Mouse (Mus musculus) intestine, embryonic 15.5 days (tissue): ENCODE results near the gene Lin54. TPM values are rescaled to one million over a fixed set of nuclear protein-coding genes. Genes with fewer than 3 reads are reported as not detected.

ENCODE experiments used
- ATAC-seq: fragments of 200-750 bp; cut with Nextera tagmentation; 2 replicates; pipeline ENCODE4 v1.8.0; 2017; ENCODE audit warnings: moderate TSS enrichment, moderate library complexity
- H3K27ac ChIP-seq: fragments of 300-500 bp; sonication (generic); 2 replicates; pipeline ENCODE4 v1.5.1; 2015; ENCODE audit warnings: mild to moderate bottlenecking, inconsistent platforms
- H3K27me3 ChIP-seq: fragments of 300-500 bp; sonication (generic); replicated peaks from 2 replicates; pipeline ENCODE4 v1.6.1; 2015; ENCODE audit warnings: inconsistent platforms
- H3K36me3 ChIP-seq: fragments of 300-500 bp; sonication (generic); 2 replicates; pipeline ENCODE4 v1.6.1; 2015; ENCODE audit warnings: inconsistent platforms
- H3K4me1 ChIP-seq: fragments of 300-500 bp; sonication (generic); replicated peaks from 2 replicates; pipeline ENCODE4 v1.6.1; 2015; ENCODE audit warnings: inconsistent platforms
- H3K4me2 ChIP-seq: fragments of 300-500 bp; sonication (generic); replicated peaks from 2 replicates; pipeline ENCODE4 v1.6.1; 2015; ENCODE audit warnings: mild to moderate bottlenecking, inconsistent platforms
- H3K4me3 ChIP-seq: fragments of 300-500 bp; sonication (generic); replicated peaks from 2 replicates; pipeline ENCODE4 v1.5.1; 2015; ENCODE audit warnings: inconsistent platforms
- H3K9ac ChIP-seq: fragments of 300-500 bp; sonication (generic); 2 replicates; pipeline ENCODE4 v1.6.1; 2015; ENCODE audit warnings: inconsistent platforms
- H3K9me3 ChIP-seq: fragments of 300-500 bp; sonication (generic); 2 replicates; pipeline ENCODE4 v1.6.1; 2016; ENCODE audit warnings: inconsistent platforms
- WGBS: fragments of 180-500 bp; shearing (Covaris S2); methylation state at CpG from one replicate; pipeline ENCODE4 v1.1.7; 2015; 5-methylcytosine and 5-hydroxymethylcytosine counted together
- polyA plus RNA-seq: library from polyadenylated mRNA; unstranded; fragments of >200 nt; fragmentation: Nextera tagmentation; extraction: Ambion mirVana; gene quantifications from 2 replicates; pipeline ENCODE4 v1.2.1, GENCODE M21; 2015

Lin54 gene
- polyA plus RNA-seq, 1 experiment from 2014 or later: 13.1 TPM

- H3K4me2 ChIP-seq: peak overlapping the region; percentile 60
- H3K27me3 ChIP-seq: no peaks in the 10 kb centered on the region
- no peaks in the 10 kb centered on the region for H3K9me3 ChIP-seq
- no peak for ATAC-seq
- whole genome bisulfite sequencing: 34% methylated on average over 11 of the region's 11 CpGs
- peak overlapping the region; percentile 83 for H3K9ac ChIP-seq
- H3K36me3 ChIP-seq: 0 out of 2 replicates have a peak, but pooled peaks cover 7% of the 10 kb centered on the region
- H3K4me3 ChIP-seq: peak overlapping the region; percentile 93
- peaks cover 18% of the 10 kb centered on the region for H3K4me1 ChIP-seq
- H3K27ac ChIP-seq: no peak overlapping the region
These were observed 85.8 kb downstream of the Lin54 start for GRCm38 (mm10) chr5:100414474-100415196.

- H3K36me3 ChIP-seq: no peaks in the 10 kb centered on the region
- H3K9ac ChIP-seq: no peak overlapping the region
- peaks cover 18% of the 10 kb centered on the region for H3K4me1 ChIP-seq
- ATAC-seq: no peak
- no peaks in the 10 kb centered on the region for H3K27me3 ChIP-seq
- H3K4me2 ChIP-seq: peak overlapping the region; percentile 60; the same call in 1 of the 2 replicates
- no peak overlapping the region for H3K4me3 ChIP-seq
- H3K9me3 ChIP-seq: no peaks in the 10 kb centered on the region
- no peak overlapping the region for H3K27ac ChIP-seq
- WGBS: 49% methylated on average over 3 of the region's 3 CpGs
These were observed 87.6 kb downstream of the Lin54 start for GRCm38 (mm10) chr5:100412886-100413285.

- Histone ChIP-seq H3K4me3 (no peak overlapping the region), H3K9me3 (no peaks in the 10 kb centered on the region), H3K36me3 (0 out of 2 replicates have a peak, but pooled peaks cover 4% of the 10 kb centered on the region), H3K27ac (no peak overlapping the region), H3K27me3 (no peaks in the 10 kb centered on the region), H3K4me1 (peaks cover 13% of the 10 kb centered on the region), H3K9ac (no peak overlapping the region), H3K4me2 (no peak overlapping the region)
- 90% methylated on average over 5 of the region's 5 CpGs for WGBS
- ATAC-seq: no peak
These were observed 90.2 kb downstream of the Lin54 start for GRCm38 (mm10) chr5:100410281-100410680.

DNA sequence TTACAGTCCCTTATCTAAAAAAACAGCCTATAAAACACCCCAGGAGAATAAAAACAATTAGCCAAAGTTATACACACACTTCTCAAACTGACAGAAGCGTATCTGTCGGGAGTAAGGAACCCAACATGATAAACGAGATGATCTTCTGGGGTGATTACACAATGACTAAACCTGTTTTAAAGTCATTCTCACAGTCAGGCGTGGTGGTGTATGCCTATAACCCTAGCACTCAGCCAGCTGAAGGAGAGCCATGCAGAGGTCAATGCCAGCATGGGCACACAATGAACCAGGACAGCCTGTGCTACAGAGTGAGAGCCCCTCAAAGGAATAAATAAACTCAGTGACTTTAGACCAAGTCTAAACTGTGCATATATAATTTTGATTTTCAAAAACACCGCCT, 92.0 kb downstream of the Lin54 start:
- Histone ChIP-seq H3K9me3 (no peaks in the 10 kb centered on the region), H3K36me3 (peaks cover 12% of the 10 kb centered on the region), H3K27me3 (no peaks in the 10 kb centered on the region), H3K9ac (no peak overlapping the region), H3K27ac (no peak overlapping the region), H3K4me1 (peaks cover 6% of the 10 kb centered on the region; the same call in 1 of the 2 replicates), H3K4me2 (no peak overlapping the region), H3K4me3 (no peak overlapping the region)
- 68% methylated on average over 5 of the region's 5 CpGs for WGBS
- no peak for ATAC-seq

GRCm38 (mm10) chr5:100396753-100397152, 103.7 kb downstream of the Lin54 start:
- 93% methylated on average over 3 of the region's 3 CpGs for WGBS
- Histone ChIP-seq H3K9me3 (no peaks in the 10 kb centered on the region), H3K36me3 (peaks cover 44% of the 10 kb centered on the region), H3K4me2 (no peak overlapping the region), H3K4me1 (no peaks in the 10 kb centered on the region), H3K27me3 (no peaks in the 10 kb centered on the region), H3K27ac (no peak overlapping the region), H3K9ac (no peak overlapping the region), H3K4me3 (no peak overlapping the region)
- ATAC-seq: no peak

GRCm38 (mm10) chr5:100393681-100394080, 106.8 kb downstream of the Lin54 start:
- Histone ChIP-seq H3K9me3 (no peaks in the 10 kb centered on the region), H3K36me3 (peaks cover 44% of the 10 kb centered on the region), H3K27ac (no peak overlapping the region), H3K27me3 (no peaks in the 10 kb centered on the region), H3K4me3 (no peak overlapping the region), H3K4me1 (no peaks in the 10 kb centered on the region), H3K9ac (no peak overlapping the region), H3K4me2 (no peak overlapping the region)
- ATAC-seq: no peak
- 85% methylated on average over 3 of the region's 3 CpGs for WGBS

- Histone ChIP-seq H3K36me3 (peaks cover 39% of the 10 kb centered on the region), H3K9ac (no peak overlapping the region)
- no peak for ATAC-seq
These were observed 107.9 kb downstream of the Lin54 start for GRCm38 (mm10) chr5:100392436-100392955.

More at GRCm38 (mm10) chr5:100392436-100392955, 107.9 kb downstream of the Lin54 start:
- H3K27me3 ChIP-seq: no peaks in the 10 kb centered on the region
- H3K4me3 ChIP-seq: no peak overlapping the region
- H3K4me1 ChIP-seq: no peaks in the 10 kb centered on the region
- no peak overlapping the region for H3K27ac ChIP-seq
- H3K4me2 ChIP-seq: no peak overlapping the region
- 92% methylated on average over 20 of the region's 20 CpGs for WGBS
- H3K9me3 ChIP-seq: no peaks in the 10 kb centered on the region

Other genes with a start within 250 kb of the Lin54 start
- gene Sec31a, start 84.4 kb downstream of the Lin54 start, polyA plus RNA-seq: 179 and 181 TPM in 2 replicates
- 164 and 170 TPM in 2 replicates for gene Cops4, start 17.7 kb upstream of the Lin54 start, polyA plus RNA-seq
- 349 and 408 TPM in 2 replicates for gene Plac8, start 71.6 kb upstream of the Lin54 start, polyA plus RNA-seq
- 67.6 and 70.5 TPM in 2 replicates for gene Coq2, start 174.5 kb upstream of the Lin54 start, polyA plus RNA-seq
- 3.6 and 3.9 TPM in 2 replicates for gene Hpse, start 219.1 kb upstream of the Lin54 start, polyA plus RNA-seq